Mouse (Mus musculus): ENCODE results near the gene Acsl1. TPM values are rescaled to one million over a fixed set of nuclear protein-coding genes. Genes with fewer than 3 reads are reported as not detected.

Acsl1 gene
- polyA plus RNA-seq, 1 experiment: 51.1 TPM

DNA sequence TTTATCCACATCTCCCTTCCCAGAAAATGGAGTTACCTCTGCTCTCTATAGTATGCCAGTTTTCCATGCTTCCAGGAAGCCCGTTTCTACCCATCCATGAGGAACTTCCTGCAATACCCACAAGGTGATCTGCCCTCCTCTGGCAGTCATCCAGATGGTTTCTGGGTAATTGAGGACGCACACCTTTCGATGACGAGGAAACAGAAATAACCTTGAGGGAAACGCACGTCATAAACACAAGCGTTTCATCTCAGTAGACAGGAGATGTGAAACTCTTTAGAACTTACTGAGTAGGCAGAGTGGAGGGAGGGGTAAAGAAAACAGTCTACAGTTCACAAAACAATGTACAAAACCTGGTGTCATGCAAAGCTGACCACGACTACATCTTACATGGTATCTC lies 79.2 kb downstream of the Acsl1 start:
- H3K27ac ChIP-seq (ENCODE audit: insufficient read depth, low read length): no peak overlapping the region
- TF ChIP-seq POLR2A (IDR thresholded peaks at IDR 0.05; ENCODE audit: borderline replicate concordance, insufficient read depth, low read length) (no peak), CTCF (IDR thresholded peaks at IDR 0.05; ENCODE audit: borderline replicate concordance, insufficient read depth, low read depth, low read length) (no peak)
- H3K4me1 ChIP-seq (ENCODE audit: control insufficient read depth, insufficient read depth, low read length): 0 out of 2 replicates have a peak, but pooled peaks cover 2% of the 10 kb centered on the region
- H3K27me3 ChIP-seq (ENCODE audit: control insufficient read depth, insufficient read depth, low read length): no peaks in the 10 kb centered on the region
- WGBS: 84% methylated on average over 8 of the region's 8 CpGs
- H3K4me3 ChIP-seq (replicated peaks; ENCODE audit: insufficient read depth, low read depth, low read length): no peak overlapping the region
- no peak for DNase-seq

DNA sequence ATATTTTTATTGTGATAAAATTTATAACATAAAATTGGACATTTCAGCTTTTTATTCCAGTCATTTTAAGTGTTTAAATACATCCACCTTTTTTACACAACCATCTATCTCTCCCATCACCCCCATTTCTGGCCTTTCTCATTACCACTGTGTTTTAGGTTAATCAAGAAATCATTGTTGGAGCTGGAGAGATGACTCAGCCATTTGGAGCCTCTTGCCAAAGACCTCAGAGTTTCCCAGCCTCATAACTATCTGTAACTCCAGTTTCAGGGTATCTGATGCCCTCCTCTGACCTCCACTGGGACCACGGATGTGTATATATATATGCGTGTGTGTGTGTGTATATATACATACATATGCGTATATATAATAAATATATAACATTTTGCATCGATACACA lies 80.2 kb downstream of the Acsl1 start:
- Histone ChIP-seq H3K27me3 (ENCODE audit: control insufficient read depth, insufficient read depth, low read length) (no peaks in the 10 kb centered on the region), H3K4me1 (ENCODE audit: control insufficient read depth, insufficient read depth, low read length) (0 out of 2 replicates have a peak, but pooled peaks cover 2% of the 10 kb centered on the region), H3K27ac (ENCODE audit: insufficient read depth, low read length) (no peak overlapping the region), H3K4me3 (replicated peaks; ENCODE audit: insufficient read depth, low read depth, low read length) (peak overlapping the region; percentile 96)
- peak; percentile 20 to 33 for DNase-seq
- WGBS: 36% methylated on average over 4 of the region's 4 CpGs
- no peak for TF ChIP-seq CTCF (IDR thresholded peaks at IDR 0.05; ENCODE audit: borderline replicate concordance, insufficient read depth, low read depth, low read length)
- no peak for TF ChIP-seq POLR2A (IDR thresholded peaks at IDR 0.05; ENCODE audit: borderline replicate concordance, insufficient read depth, low read length)

DNA sequence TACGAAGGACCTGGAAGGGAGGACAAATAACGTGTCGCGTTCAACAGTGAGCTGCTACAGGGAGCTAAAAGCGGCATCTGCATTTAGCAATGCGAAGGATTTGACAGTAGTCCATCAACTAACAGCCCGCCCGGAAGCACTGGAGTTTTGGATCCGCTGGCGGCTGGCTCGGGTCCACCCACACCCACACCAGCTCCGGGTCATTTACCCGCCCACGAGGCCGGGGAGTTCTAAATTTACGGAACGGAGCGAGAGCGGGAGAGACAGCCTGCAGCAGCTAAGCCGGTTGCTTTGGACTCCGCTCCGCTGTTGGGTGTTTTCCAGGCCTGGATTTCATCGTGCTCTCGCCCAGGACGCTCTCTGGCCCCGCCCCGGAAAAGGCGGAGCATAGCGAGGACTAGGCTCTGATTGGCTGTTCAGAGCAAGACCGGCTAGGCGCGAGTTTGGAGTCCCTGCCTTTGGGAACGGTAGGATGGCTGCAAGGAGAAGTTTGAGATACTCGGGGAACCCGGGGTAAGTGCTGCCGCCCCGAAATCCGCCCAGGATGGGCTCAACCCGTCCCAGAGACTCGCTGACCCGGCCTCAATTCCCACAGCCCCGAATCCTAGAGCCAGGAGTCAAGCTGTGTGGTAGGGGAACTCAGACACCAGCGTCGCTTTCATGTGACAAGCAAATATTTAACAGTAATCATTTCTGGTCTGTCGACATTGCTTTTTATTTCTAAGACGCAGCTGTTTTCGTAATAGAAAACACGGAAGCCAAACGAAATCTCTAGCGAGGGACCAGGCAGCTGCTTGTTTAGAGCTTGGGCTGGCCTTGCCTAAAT lies 81.0 kb downstream of the Acsl1 start, which contains the start of gene Cenpu:
TSS of gene Cenpu (plus strand) at position 414 of the 826 bp plus-strand sequence.
- peak; percentile 99 to 100 for DNase-seq
- H3K27ac ChIP-seq (ENCODE audit: insufficient read depth, low read length): peak within 1 kb of the TSS; percentile 62; the same call in 1 of the 2 replicates
- H3K27me3 ChIP-seq (ENCODE audit: control insufficient read depth, insufficient read depth, low read length): no peaks in the 10 kb centered on the region
- under 1% methylated on average over 50 of the region's 50 CpGs for WGBS
- H3K4me1 ChIP-seq (ENCODE audit: control insufficient read depth, insufficient read depth, low read length): no peaks in the 10 kb centered on the region
- TF ChIP-seq CTCF (IDR thresholded peaks at IDR 0.05; ENCODE audit: borderline replicate concordance, insufficient read depth, low read depth, low read length) (no peak), POLR2A (IDR thresholded peaks at IDR 0.05; ENCODE audit: borderline replicate concordance, insufficient read depth, low read length) (peak; percentile 83; the same call in 1 of the 2 replicates)
- peak within 1 kb of the TSS; percentile 96 for H3K4me3 ChIP-seq (replicated peaks; ENCODE audit: insufficient read depth, low read depth, low read length)

DNA sequence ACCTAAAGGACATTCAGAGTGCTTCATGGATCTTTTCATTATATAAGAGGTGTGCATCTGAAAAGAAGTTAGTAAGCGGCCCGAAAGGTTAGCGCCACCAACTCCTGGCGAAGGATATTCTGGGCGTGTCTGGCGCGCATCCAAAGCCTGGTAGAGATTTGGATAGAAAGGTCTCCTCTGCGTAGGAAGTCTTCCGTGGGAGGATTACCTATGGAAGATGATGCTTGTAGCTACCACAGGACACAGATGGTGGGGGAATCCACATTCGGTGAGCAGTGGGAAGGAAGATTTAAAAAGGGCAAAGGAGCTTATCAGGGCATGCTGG lies 81.6 kb downstream of the Acsl1 start:
- TF ChIP-seq POLR2A (IDR thresholded peaks at IDR 0.05; ENCODE audit: borderline replicate concordance, insufficient read depth, low read length) (no peak), CTCF (IDR thresholded peaks at IDR 0.05; ENCODE audit: borderline replicate concordance, insufficient read depth, low read depth, low read length) (no peak)
- no peaks in the 10 kb centered on the region for H3K27me3 ChIP-seq (ENCODE audit: control insufficient read depth, insufficient read depth, low read length)
- WGBS: 2% methylated on average over 10 of the region's 10 CpGs
- peak; percentile 42 to 47 for DNase-seq
- H3K4me1 ChIP-seq (ENCODE audit: control insufficient read depth, insufficient read depth, low read length): no peaks in the 10 kb centered on the region; the same call in 1 of the 2 replicates
- H3K27ac ChIP-seq (ENCODE audit: insufficient read depth, low read length): no peak overlapping the region
- peak overlapping the region; percentile 78 for H3K4me3 ChIP-seq (replicated peaks; ENCODE audit: insufficient read depth, low read depth, low read length)

DNA sequence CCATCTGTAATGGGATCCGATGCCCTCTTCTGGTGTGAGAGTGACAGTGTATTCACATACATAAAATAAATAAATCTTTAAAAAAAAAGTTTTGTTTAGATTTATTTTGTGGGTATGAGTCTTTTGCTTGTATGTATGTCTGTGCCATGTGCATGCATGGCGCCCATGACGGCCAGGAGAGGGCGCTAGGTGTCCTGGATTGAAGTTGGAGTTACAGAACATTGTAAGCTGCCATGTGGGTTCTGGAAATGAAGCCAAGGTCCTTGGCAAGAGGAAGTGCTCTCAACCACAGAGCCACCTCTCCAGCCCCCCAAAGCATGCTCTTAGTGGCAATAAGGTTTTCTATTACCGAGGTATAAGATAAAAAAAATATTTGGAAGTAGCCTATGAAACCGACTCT lies 88.6 kb downstream of the Acsl1 start:
- no peak for DNase-seq
- WGBS: 67% methylated on average over 6 of the region's 6 CpGs
- no peaks in the 10 kb centered on the region for H3K27me3 ChIP-seq (ENCODE audit: control insufficient read depth, insufficient read depth, low read length)
- H3K27ac ChIP-seq (ENCODE audit: insufficient read depth, low read length): no peak overlapping the region
- no peak overlapping the region for H3K4me3 ChIP-seq (replicated peaks; ENCODE audit: insufficient read depth, low read depth, low read length)
- TF ChIP-seq CTCF (IDR thresholded peaks at IDR 0.05; ENCODE audit: borderline replicate concordance, insufficient read depth, low read depth, low read length): peak; percentile 31; the same call in 1 of the 2 replicates
- TF ChIP-seq POLR2A (IDR thresholded peaks at IDR 0.05; ENCODE audit: borderline replicate concordance, insufficient read depth, low read length): no peak
- no peaks in the 10 kb centered on the region; the same call in 1 of the 2 replicates for H3K4me1 ChIP-seq (ENCODE audit: control insufficient read depth, insufficient read depth, low read length)

DNA sequence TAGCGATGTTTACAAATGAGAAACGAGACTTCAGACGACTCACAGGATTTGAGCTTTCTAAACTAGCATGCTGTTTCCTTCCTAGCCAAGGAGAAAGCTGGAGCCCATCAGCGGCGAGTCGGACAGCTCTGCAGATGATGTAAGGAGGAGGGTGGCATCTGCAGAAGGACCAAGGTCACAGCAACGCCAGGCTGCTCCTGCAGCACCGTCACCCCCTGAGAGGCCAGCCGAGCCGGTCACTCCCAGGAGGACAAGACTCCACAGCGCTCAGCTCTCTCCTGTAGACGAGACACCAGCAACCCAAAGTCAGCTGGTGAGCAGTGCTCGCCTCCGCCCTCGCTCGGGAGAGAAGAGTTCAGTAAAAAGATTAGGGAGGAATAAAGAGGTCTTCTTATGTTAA lies 91.5 kb downstream of the Acsl1 start:
- no peaks in the 10 kb centered on the region; the same call in 1 of the 2 replicates for H3K4me1 ChIP-seq (ENCODE audit: control insufficient read depth, insufficient read depth, low read length)
- H3K4me3 ChIP-seq (replicated peaks; ENCODE audit: insufficient read depth, low read depth, low read length): no peak overlapping the region
- DNase-seq: no peak
- no peak overlapping the region for H3K27ac ChIP-seq (ENCODE audit: insufficient read depth, low read length)
- no peaks in the 10 kb centered on the region for H3K27me3 ChIP-seq (ENCODE audit: control insufficient read depth, insufficient read depth, low read length)
- TF ChIP-seq CTCF (IDR thresholded peaks at IDR 0.05; ENCODE audit: borderline replicate concordance, insufficient read depth, low read depth, low read length) (no peak), POLR2A (IDR thresholded peaks at IDR 0.05; ENCODE audit: borderline replicate concordance, insufficient read depth, low read length) (no peak)
- WGBS: 87% methylated on average over 16 of the region's 16 CpGs

DNA sequence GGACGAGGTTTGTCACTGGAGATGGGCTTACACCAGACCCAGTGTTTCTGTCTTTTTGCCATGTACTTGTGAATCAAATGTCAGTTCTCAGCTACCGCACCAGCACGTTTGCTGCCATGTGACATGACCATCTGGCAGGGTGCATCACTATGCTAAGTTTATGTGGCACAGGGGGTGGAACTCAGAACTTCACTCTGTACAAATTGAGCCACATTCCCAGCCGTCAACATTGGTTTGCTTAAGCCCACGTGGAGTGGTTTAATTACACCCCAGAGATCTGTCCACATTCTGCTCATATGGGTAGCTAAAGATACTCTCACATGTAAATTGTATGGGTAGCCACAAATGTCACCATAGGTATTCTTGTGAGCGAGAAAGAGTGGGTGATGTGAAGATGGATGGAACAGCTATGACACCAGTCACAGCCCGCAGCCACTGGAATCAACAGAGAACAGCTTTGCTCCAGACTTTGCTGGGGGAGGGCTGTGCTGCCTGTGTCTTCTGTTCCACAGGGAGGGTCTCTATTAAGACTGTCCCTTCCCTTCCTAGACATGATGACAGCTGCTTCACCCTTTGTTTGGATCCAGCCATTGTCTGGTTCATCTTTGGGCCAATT lies 96.2 kb downstream of the Acsl1 start:
- no peak overlapping the region for H3K4me3 ChIP-seq (replicated peaks; ENCODE audit: insufficient read depth, low read depth, low read length)
- 45% methylated on average over 7 of the region's 7 CpGs for WGBS
- H3K27me3 ChIP-seq (ENCODE audit: control insufficient read depth, insufficient read depth, low read length): no peaks in the 10 kb centered on the region
- DNase-seq: no peak
- no peak overlapping the region for H3K27ac ChIP-seq (ENCODE audit: insufficient read depth, low read length)
- H3K4me1 ChIP-seq (ENCODE audit: control insufficient read depth, insufficient read depth, low read length): no peaks in the 10 kb centered on the region
- TF ChIP-seq POLR2A (IDR thresholded peaks at IDR 0.05; ENCODE audit: borderline replicate concordance, insufficient read depth, low read length) (no peak), CTCF (IDR thresholded peaks at IDR 0.05; ENCODE audit: borderline replicate concordance, insufficient read depth, low read depth, low read length) (no peak)
